Mouse (Mus musculus): ENCODE data around the gene Amdhd2.

DNA sequence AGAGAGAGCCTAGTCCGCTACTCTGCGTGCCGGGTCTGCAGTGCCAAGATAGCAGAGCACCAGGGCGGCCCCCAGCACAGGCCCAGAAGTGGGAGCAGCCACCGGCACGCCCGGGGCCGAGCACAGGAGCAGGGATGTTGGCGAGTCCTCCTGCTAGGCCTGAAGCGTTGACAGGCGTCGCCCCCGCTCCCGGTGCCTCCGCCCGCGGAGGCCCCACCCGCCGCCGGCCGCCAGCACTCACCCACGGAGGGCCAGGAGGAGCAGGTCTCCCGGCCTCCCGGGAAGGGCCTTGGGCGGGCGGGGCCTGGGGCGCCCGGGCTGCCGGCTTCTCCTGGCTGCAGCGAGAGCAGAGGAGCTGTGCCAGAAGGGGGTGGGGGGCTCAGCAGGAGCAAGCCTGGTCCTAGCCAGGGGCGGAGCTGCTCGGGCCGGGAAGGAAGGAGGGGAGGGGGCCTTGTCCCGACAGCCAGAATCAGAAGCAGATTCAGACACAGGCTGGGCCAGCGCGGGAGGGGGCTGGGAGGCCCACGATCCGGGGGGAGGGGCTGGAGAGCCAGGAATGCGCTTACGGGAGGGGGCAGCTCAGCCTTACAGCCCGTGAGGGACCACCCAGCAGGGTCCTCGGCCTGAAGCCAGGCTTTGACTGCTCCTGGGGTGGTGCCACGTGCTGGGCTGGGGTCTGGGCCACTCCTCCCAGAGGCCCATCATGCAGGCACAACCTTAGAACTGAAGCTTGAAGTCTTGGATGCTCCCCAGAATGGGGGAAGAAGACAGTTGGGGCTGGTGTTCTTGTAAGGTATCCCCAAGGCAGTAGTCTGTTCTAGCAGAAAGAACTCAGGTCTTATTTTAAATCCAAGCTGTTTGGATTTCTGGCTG lies 45.7 kb upstream of the Amdhd2 start, which contains the start of gene Ntn3:
- 0 out of 2 replicates have a peak, but pooled peaks have one; percentile 26 for TF ChIP-seq POLR2A (IDR thresholded peaks at IDR 0.05; ENCODE audit: low read depth, low read length)
- no peak for TF ChIP-seq CTCF (IDR thresholded peaks at IDR 0.05; ENCODE audit: borderline replicate concordance, insufficient read depth, low read length)
